Mouse (Mus musculus) 3134 (cell line): ENCODE results near the gene Apoc3.

ENCODE experiments used
- DNase-seq: peaks from one replicate; pipeline ENCODE4 v3.0.0-alpha.2; 2011; ENCODE audit warnings: low spot score; ENCODE audit not compliant: insufficient read length; ENCODE audit errors: extremely low read depth

Apoc3 gene

DNA sequence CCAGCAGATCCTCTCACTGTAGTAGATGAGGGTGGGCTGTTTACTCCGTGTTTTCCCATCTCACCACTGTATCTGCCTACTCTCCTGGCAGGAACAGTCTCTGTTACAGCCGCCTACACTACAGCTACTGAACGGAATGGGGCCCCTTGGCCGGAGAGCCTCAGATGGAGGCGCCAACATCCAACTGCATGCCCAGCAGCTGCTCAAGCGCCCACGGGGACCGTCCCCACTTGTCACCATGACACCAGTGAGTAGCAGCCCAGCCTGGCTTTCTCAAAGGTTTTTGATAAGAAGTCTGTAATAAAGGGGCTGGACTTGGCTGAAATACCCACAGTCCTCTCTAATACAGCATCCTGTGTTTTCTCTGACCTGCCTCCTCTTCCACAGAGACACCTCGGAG lies 37.0 kb downstream of the Apoc3 start:
- no peak for DNase-seq

DNA sequence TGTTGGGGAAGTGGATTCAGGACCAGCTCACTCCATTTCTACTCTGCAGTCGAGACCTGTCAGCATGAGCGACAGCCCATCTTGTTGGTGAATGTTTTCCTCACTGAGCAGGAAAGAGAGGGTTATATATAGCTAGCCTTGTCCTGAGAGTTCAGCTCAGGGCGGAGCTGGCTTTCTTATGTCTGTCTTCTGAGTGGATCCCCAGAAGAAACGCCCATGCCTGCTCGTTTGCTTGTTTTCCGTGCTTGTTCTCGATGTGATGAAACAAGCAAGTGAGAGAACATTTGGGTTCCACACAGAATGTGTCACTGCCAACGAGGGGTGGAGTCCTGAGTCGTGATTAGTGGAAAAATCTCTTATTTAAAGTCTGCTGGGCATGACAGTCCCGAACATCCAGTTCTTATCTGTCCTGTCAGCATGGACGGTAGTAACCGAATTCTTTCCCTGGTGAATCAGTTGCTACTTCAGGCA lies 38.7 kb downstream of the Apoc3 start:
- DNase-seq: no peak

DNA sequence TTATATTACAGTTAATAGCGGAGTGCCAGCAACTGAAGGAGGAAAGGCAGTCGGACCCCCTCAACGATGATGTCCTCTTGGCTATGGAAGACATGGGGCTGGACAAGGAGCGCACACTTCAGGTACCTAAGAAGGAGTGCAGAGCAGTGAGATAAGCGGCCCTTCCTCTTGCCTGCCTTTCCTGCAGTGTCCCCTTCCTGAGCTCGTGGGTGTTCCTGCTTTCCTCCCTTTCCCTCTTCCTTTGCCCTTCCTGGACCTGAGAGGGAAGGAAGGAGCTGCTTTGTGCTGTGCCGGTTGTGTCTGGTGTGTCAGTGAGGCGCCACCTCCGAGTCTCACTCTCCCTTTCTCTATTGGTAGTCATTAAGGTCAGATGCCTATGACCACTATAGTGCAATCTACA lies 40.6 kb downstream of the Apoc3 start:
- DNase-seq: no peak

DNA sequence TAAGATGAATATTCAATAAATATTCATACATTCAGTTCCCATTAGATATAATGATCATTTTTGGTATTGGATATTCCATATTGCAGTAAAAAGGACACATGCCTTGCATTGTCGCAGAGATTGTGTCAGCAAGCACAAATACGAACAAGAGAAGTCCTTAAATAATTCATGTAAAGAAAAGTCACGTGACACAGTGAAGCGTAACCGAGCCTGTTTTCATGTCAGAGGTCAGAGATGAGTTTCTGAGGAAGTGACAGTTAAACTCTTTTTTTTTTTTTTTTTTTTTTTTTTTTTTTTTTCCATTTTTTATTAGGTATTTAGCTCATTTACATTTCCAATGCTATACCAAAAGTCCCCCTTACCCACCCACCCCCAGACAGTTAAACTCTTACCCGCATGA lies 42.8 kb downstream of the Apoc3 start:
- DNase-seq: no peak

DNA sequence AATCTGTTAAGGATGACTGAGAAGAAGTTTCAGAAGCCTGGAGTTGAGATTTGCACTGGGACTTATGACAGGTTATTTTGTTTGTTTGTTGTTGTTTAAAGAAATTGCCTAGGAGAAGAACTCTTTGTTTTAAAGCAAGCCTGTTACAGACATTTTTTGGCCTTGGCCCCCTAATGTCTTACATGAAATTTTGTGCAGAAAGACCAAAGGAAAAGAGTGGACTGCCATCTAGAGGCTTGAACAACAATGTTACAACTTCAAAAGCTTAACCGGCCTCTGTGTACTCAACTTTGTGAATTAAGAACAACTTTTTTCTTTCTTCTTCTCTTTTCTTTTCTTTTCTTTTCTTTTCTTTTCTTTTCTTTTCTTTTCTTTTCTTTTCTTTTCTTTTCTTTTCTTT lies 43.8 kb downstream of the Apoc3 start:
- DNase-seq: no peak

DNA sequence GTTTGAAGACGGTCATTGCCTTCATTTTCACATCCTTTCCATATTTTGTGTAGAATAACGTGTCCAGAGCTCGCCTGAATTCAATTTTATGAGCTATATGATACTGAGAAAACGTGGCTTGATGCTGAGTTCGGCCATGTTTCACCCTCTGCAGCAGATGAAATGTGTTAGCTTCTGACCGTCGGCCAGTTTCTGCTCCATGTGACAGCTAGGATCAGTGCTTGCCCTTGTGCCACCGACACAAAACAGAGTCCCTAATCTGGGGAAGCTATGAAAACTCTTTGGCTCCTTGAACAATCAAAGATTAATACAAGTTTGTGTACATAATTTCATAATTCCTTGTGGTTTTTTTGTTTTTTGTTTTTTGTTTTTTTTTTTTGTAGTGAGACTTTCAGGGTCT lies 44.2 kb downstream of the Apoc3 start:
- DNase-seq: no peak

DNA sequence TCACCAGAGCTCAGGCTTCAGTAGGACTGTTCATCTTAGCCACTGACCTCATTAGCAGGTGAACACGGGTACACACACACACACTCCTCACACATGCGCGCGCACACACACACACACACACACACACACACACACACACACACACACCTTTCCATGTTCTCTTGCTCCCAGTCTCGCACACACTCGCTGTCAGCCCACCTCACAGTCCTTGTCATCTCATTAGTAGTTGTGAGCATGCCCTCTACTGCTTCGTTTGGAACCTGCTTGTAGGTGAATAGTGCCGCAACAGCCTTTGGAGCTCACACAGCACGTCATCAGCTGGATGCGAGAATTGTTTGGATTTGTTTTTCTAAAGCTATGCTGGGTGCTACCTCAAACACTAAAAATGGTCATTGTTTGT lies 46.1 kb downstream of the Apoc3 start:
- no peak for DNase-seq

DNA sequence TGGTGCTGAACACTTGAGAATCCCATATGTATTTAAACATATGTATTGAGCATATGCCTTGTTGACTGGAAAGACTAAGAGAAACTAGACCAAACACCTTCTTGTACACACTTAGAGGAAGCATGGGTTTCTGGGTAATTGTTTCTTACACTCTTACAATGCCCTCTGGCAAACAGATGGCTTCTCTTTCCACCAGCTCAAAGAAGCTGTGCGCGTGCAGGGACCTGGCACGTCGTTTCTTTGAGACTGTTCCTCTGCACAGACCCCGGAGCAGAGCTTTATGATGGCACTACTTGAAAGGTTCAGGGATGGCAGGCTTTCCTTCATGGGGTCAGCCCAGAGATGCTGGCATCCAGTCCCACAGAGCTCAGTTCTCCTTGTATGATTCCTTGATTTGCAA lies 46.5 kb downstream of the Apoc3 start:
- DNase-seq: no peak

DNA sequence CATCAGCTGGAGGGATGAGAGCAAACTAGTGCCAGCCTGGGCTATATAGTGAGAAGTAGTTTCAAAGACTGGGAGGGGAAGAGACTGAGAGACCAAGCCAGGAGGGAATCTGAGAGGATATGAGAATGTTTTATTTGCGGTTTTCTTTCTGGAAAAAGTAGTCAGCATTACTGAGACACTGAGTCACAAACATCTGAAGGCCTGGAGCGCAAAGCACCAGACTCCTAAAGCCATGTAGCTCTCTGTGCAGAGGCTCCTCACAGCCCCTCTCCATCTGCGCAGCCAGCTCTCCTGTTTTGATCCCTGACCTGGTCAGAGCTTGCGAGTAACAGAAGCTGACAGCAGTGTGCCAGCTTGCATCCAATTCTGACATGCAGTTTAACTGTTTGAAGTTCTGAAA lies 47.1 kb downstream of the Apoc3 start:
- peak; percentile 59 for DNase-seq

DNA sequence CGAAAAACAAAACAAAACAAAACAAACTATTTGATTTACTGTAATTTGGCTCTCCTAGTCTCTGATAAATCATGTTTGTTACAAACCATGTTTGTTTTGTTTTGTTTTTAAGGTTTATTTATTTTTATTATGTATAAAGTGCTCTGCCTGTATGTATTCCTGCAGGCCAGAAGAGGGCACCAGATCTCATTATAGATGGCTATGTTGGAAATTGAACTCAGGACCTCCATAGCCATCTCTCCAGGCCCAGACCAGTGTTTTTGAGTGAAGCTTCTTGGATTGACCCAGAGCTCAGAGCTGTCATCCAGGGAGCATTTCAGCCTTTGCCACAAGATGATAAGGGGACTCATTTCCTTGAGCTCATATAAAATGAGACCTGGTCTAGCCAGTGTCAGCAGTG lies 49.0 kb downstream of the Apoc3 start:
- no peak for DNase-seq

DNA sequence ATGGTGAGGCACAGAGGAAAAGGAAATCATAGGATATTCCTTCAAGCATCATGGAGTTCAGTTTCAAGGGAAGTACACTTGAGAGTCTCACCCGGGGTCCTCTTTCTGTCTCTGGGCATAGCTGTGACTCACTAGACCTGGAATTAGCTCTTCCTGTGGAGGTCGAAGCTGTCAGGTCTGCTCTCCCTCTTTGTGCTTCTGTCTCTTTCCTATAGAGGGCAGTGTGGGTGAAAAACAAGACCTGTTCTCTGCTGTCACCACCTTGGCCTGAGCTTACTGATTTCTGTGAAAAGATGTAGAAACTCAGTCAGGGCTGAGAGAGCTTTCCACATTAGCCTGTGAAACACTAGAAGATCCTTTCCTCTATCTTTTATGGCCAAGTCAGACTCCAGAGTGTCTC lies 50.2 kb downstream of the Apoc3 start:
- DNase-seq: peak; percentile 30

DNA sequence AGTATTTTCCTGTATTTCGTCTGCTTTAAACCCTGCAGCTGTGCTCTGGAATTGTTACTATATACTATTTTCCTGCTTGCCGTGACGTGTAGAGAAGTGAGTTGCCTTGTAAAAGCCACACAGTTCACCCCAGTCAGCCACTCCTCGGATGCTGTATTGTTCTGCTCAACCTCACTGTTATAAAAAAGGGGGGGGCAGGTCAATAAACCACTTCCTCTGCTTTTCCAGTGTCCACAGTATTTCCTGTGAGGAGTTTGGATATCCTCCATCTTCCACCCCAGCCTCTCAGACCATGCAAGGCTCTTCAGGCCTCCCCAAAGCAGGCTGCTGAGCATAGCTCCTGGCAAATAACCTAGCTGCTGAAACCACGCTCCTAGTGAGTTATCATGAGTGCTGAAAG lies 50.9 kb downstream of the Apoc3 start:
- no peak for DNase-seq
